Mouse (Mus musculus) CH12.LX (cell line): Measurements from ENCODE around the gene Impg1.

ENCODE experiments used
- CTCF ChIP-seq, 2 experiments: IDR thresholded peaks in 1 of 2; conservative IDR thresholded peaks in 1 of 2; 2 replicates each; pipeline ENCODE4 v1.5.1; 2011 to 2012; ENCODE audit warnings: low read depth in 2 of 2, low read length in 2 of 2, improper control_type of control experiment in 1 of 2, inconsistent platforms in 1 of 2, mild to moderate bottlenecking in 1 of 2, moderate library complexity in 1 of 2
- E2F4 ChIP-seq: IDR thresholded peaks from 2 replicates; pipeline ENCODE4 v1.6.1; 2011; ENCODE audit warnings: low read depth, low read length, improper control_type of control experiment; ENCODE audit not compliant: insufficient replicate concordance
- POLR2A ChIP-seq: IDR thresholded peaks from 2 replicates; pipeline ENCODE4 v1.6.1; 2011; ENCODE audit warnings: low read depth, mild to moderate bottlenecking, improper control_type of control experiment, low read length
- SMC3 ChIP-seq: IDR thresholded peaks from 2 replicates; pipeline ENCODE4 v1.6.1; 2011; ENCODE audit warnings: low read depth, low read length, improper control_type of control experiment
- TCF12 ChIP-seq: IDR thresholded peaks from 2 replicates; pipeline ENCODE4 v1.6.1; 2014; ENCODE audit warnings: low read depth, mild to moderate bottlenecking, inconsistent platforms, low read length, improper control_type of control experiment

GRCm38 (mm10) chr9:80373304-80373739 lies 92.0 kb downstream of the Impg1 start:
- TF ChIP-seq E2F4 = no peak
- no peak for TF ChIP-seq SMC3
- TF ChIP-seq CTCF (conservative IDR thresholded peaks at IDR 0.05 in 1 of 2, IDR thresholded peaks at IDR 0.05 in 1 of 2; ENCODE audit: low read depth in 2 of 2, low read length in 2 of 2) = no peak
- TF ChIP-seq TCF12 = no peak
- no peak for TF ChIP-seq POLR2A
